Mouse (Mus musculus) naive thymus-derived CD4-positive, alpha-beta T cell, adult 2 months (primary cell): Measurements from ENCODE around the gene Ankrd61.

ENCODE experiments used
- DNase-seq: peaks from one replicate; pipeline ENCODE4 v3.0.0-alpha.2; 2011; ENCODE audit warnings: low read depth

Gene Ankrd61

GRCm38 (mm10) chr5:143897635-143898330 lies at the start of gene Ankrd61:
Ankrd61 (minus strand) TSS chr5:143897685.
- DNase-seq, result no peak

GRCm38 (mm10) chr5:143943231-143944125 lies 46.0 kb upstream of the Ankrd61 start:
- no peak for DNase-seq

- no peak for DNase-seq
These were observed 44.1 kb upstream of the Ankrd61 start for GRCm38 (mm10) chr5:143941588-143941987.

GRCm38 (mm10) chr5:143936156-143936555 lies 38.7 kb upstream of the Ankrd61 start:
- no peak for DNase-seq

- no peak for DNase-seq
These were observed 36.4 kb upstream of the Ankrd61 start for GRCm38 (mm10) chr5:143933875-143934274.

- no peak for DNase-seq
These were observed 35.9 kb upstream of the Ankrd61 start for GRCm38 (mm10) chr5:143933414-143933813.

GRCm38 (mm10) chr5:143932831-143933230 lies 35.3 kb upstream of the Ankrd61 start, which contains the start of gene Rsph10b:
Rsph10b (plus strand) TSS chr5:143933035.
- no peak for DNase-seq

- DNase-seq, result no peak
These were observed 34.5 kb upstream of the Ankrd61 start for GRCm38 (mm10) chr5:143931863-143932580.

- DNase-seq, result no peak
These were observed 33.2 kb upstream of the Ankrd61 start for GRCm38 (mm10) chr5:143930656-143931055.

GRCm38 (mm10) chr5:143929291-143929690 lies 31.8 kb upstream of the Ankrd61 start:
- no peak for DNase-seq

GRCm38 (mm10) chr5:143927875-143928274 lies 30.4 kb upstream of the Ankrd61 start, which contains the start of gene Gm42421:
Gm42421 (plus strand) TSS chr5:143928175.
- DNase-seq, result no peak

GRCm38 (mm10) chr5:143924781-143925452 lies 27.4 kb upstream of the Ankrd61 start:
- DNase-seq, result no peak

GRCm38 (mm10) chr5:143918120-143918519 lies 20.6 kb upstream of the Ankrd61 start:
- DNase-seq, result no peak

GRCm38 (mm10) chr5:143917418-143917817 lies 19.9 kb upstream of the Ankrd61 start:
- DNase-seq, result peak; percentile 80

- no peak for DNase-seq
These were observed 18.7 kb upstream of the Ankrd61 start for GRCm38 (mm10) chr5:143916221-143916620.

GRCm38 (mm10) chr5:143909417-143910400 lies 12.2 kb upstream of the Ankrd61 start, which contains the start of the genes Aimp2 and Pms2:
Aimp2 (minus strand) TSS chr5:143909847.
Pms2 (plus strand) TSS chr5:143909964.
- DNase-seq, result peak; percentile 96

GRCm38 (mm10) chr5:143908926-143909325 lies 11.4 kb upstream of the Ankrd61 start:
- no peak for DNase-seq

- DNase-seq, result no peak
These were observed 8.9 kb upstream of the Ankrd61 start for GRCm38 (mm10) chr5:143906429-143906828.

GRCm38 (mm10) chr5:143903813-143904212 lies 6.3 kb upstream of the Ankrd61 start:
- no peak for DNase-seq

- DNase-seq, result no peak
These were observed 4.6 kb upstream of the Ankrd61 start for GRCm38 (mm10) chr5:143902111-143902510.
